Mouse (Mus musculus): Measurements from ENCODE around the gene Foxp1. TPM values are rescaled to one million over a fixed set of nuclear protein-coding genes. Genes with fewer than 3 reads are reported as not detected.

Gene Foxp1
- polyA plus RNA-seq, 1 experiment from 2014 or later, result 190 TPM

- ATAC-seq (ENCODE audit: insufficient number of reproducible peaks, insufficient read depth, low FRiP score, low read depth), result no peak
- H3K36me3 ChIP-seq (ENCODE audit: control insufficient read depth, insufficient read depth, low read length), result no peaks in the 10 kb centered on the region
- H3K9me3 ChIP-seq (ENCODE audit: control insufficient read depth, low read depth, low read length), result no peaks in the 10 kb centered on the region
- H3K4me1 ChIP-seq (ENCODE audit: control insufficient read depth, insufficient read depth, low read length), result peaks cover 25% of the 10 kb centered on the region; the same call in 1 of the 2 replicates
- WGBS, result 76% methylated on average over 5 of the region's 5 CpGs
- H3K27me3 ChIP-seq (ENCODE audit: control insufficient read depth, insufficient read depth, low read length), result no peaks in the 10 kb centered on the region
- H3K4me3 ChIP-seq (ENCODE audit: low read depth, low read length), result no peak overlapping the region
- H3K4me2 ChIP-seq (replicated peaks; ENCODE audit: low read depth, low read length), result no peak overlapping the region
- H3K9ac ChIP-seq (replicated peaks; ENCODE audit: low read depth, low read length), result no peak overlapping the region
- no peak overlapping the region for H3K27ac ChIP-seq (ENCODE audit: low read length)
These were observed 142.4 kb downstream of the Foxp1 start for GRCm38 (mm10) chr6:99380146-99380545.

DNA sequence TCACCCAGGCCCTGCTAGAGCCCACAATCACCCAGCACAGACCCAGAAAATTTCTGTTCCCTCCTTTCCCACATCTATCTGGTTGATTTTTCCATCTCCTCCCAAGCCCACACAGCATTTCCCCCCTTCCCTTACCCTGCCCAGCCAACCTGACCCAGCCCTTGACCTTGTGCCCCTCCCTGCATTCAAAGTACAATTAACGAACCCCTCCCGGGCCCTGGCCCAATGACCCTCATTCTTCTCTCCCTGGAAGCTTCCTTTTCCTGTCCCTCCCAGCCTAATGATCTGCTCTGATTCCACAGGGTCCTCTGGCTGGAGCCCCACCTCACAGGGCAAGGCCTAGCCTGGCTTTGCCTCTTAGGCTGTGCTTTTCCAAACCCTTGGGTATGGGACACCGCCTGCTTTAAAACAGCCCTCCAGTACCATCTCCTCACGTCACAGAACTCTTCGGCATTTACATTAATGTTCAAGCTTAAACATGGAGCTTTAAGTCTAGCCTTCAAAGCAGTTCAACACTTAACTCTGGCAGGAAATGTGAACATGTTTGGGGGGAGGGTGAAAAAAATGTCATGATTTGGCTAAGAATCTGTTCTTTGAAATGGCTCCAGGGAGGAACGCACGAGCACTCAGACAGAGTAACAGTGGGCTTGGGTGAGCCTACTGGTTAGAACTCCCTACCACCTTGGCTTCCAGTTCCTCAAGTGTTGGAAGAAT lies 143.4 kb downstream of the Foxp1 start:
- Histone ChIP-seq H3K9me3 (ENCODE audit: control insufficient read depth, low read depth, low read length) (no peaks in the 10 kb centered on the region), H3K27me3 (ENCODE audit: control insufficient read depth, insufficient read depth, low read length) (no peaks in the 10 kb centered on the region), H3K4me2 (replicated peaks; ENCODE audit: low read depth, low read length) (no peak overlapping the region), H3K4me3 (ENCODE audit: low read depth, low read length) (no peak overlapping the region), H3K9ac (replicated peaks; ENCODE audit: low read depth, low read length) (no peak overlapping the region), H3K36me3 (ENCODE audit: control insufficient read depth, insufficient read depth, low read length) (no peaks in the 10 kb centered on the region), H3K4me1 (ENCODE audit: control insufficient read depth, insufficient read depth, low read length) (peaks cover 25% of the 10 kb centered on the region; the same call in 1 of the 2 replicates), H3K27ac (ENCODE audit: low read length) (0 out of 2 replicates have a peak overlapping the region, but pooled peaks have one; percentile 6)
- ATAC-seq (ENCODE audit: insufficient number of reproducible peaks, insufficient read depth, low FRiP score, low read depth), result no peak
- 66% methylated on average over 7 of the region's 7 CpGs for WGBS

DNA sequence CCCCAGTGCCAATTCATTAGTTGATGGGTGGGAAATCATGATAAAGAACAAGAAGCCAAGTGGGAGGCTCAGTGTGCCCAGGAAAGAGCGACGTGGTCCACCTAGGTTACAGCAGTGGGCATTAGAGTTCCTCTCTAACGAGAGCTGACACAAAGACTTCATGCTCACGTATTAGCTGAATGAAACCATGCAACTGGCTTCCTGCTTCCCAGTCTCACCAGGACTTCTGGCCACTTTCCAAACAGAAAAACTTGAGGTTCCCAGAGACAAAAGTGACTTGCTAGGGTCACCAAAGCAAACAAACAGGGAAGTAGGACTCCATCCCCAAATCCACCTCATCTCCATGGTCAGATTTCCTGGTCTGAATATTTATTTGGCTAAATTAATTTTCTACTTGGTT lies 144.8 kb downstream of the Foxp1 start:
- Histone ChIP-seq H3K4me2 (replicated peaks; ENCODE audit: low read depth, low read length) (no peak overlapping the region), H3K4me1 (ENCODE audit: control insufficient read depth, insufficient read depth, low read length) (peaks cover 25% of the 10 kb centered on the region; the same call in 1 of the 2 replicates), H3K27me3 (ENCODE audit: control insufficient read depth, insufficient read depth, low read length) (no peaks in the 10 kb centered on the region), H3K36me3 (ENCODE audit: control insufficient read depth, insufficient read depth, low read length) (no peaks in the 10 kb centered on the region), H3K27ac (ENCODE audit: low read length) (no peak overlapping the region), H3K4me3 (ENCODE audit: low read depth, low read length) (no peak overlapping the region), H3K9ac (replicated peaks; ENCODE audit: low read depth, low read length) (no peak overlapping the region), H3K9me3 (ENCODE audit: control insufficient read depth, low read depth, low read length) (no peaks in the 10 kb centered on the region)
- no peak for ATAC-seq (ENCODE audit: insufficient number of reproducible peaks, insufficient read depth, low FRiP score, low read depth)
- 70% methylated on average over 4 of the region's 4 CpGs for WGBS

DNA sequence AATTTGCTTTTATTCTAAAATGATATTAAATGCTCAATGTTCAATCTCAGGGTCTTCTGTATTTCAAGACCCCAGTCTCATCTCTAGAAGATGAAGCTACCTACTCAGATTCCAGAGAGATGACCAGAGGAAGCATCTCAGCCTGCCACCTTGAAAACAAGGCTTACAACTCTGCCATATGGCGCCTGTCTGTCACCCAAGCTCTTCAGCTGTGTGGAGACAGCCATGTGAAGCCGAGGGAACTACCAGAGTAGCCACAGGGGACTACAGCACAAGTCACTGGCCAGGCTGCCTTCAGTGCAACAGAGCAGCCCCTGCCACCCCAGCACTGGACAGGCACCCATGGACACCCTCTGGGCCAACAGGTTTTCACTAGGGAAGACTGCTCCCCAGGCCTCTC lies 145.4 kb downstream of the Foxp1 start:
- Histone ChIP-seq H3K4me3 (ENCODE audit: low read depth, low read length) (no peak overlapping the region), H3K9ac (replicated peaks; ENCODE audit: low read depth, low read length) (no peak overlapping the region), H3K9me3 (ENCODE audit: control insufficient read depth, low read depth, low read length) (no peaks in the 10 kb centered on the region), H3K27me3 (ENCODE audit: control insufficient read depth, insufficient read depth, low read length) (no peaks in the 10 kb centered on the region), H3K27ac (ENCODE audit: low read length) (no peak overlapping the region), H3K4me2 (replicated peaks; ENCODE audit: low read depth, low read length) (no peak overlapping the region), H3K4me1 (ENCODE audit: control insufficient read depth, insufficient read depth, low read length) (peaks cover 25% of the 10 kb centered on the region; the same call in 1 of the 2 replicates), H3K36me3 (ENCODE audit: control insufficient read depth, insufficient read depth, low read length) (no peaks in the 10 kb centered on the region)
- no peak for ATAC-seq (ENCODE audit: insufficient number of reproducible peaks, insufficient read depth, low FRiP score, low read depth)
- WGBS, result 58% methylated on average over 2 of the region's 2 CpGs

DNA sequence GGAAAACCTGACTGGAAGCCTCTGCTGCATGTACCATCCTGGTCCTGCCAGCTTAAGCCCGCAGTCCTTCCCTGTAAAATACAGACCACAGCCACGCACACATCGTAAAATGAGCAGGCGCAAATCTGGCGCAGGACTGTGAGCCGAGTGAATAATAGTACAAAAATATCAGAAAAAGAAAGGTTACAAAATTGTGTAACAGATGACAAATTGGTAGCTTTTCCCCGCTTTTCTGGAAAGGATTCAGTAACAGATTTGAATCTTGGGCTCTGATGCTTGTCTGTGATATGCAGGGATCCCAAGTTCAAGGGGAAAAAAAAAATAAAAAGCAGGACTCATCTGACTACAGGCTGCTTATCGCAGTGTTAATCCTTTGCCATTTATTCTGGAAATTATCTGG lies 145.8 kb downstream of the Foxp1 start:
- Histone ChIP-seq H3K9me3 (ENCODE audit: control insufficient read depth, low read depth, low read length) (no peaks in the 10 kb centered on the region), H3K27ac (ENCODE audit: low read length) (no peak overlapping the region), H3K4me1 (ENCODE audit: control insufficient read depth, insufficient read depth, low read length) (peaks cover 25% of the 10 kb centered on the region; the same call in 1 of the 2 replicates), H3K36me3 (ENCODE audit: control insufficient read depth, insufficient read depth, low read length) (no peaks in the 10 kb centered on the region), H3K9ac (replicated peaks; ENCODE audit: low read depth, low read length) (no peak overlapping the region), H3K27me3 (ENCODE audit: control insufficient read depth, insufficient read depth, low read length) (no peaks in the 10 kb centered on the region), H3K4me2 (replicated peaks; ENCODE audit: low read depth, low read length) (no peak overlapping the region), H3K4me3 (ENCODE audit: low read depth, low read length) (no peak overlapping the region)
- ATAC-seq (ENCODE audit: insufficient number of reproducible peaks, insufficient read depth, low FRiP score, low read depth), result no peak
- WGBS, result 76% methylated on average over 8 of the region's 8 CpGs

DNA sequence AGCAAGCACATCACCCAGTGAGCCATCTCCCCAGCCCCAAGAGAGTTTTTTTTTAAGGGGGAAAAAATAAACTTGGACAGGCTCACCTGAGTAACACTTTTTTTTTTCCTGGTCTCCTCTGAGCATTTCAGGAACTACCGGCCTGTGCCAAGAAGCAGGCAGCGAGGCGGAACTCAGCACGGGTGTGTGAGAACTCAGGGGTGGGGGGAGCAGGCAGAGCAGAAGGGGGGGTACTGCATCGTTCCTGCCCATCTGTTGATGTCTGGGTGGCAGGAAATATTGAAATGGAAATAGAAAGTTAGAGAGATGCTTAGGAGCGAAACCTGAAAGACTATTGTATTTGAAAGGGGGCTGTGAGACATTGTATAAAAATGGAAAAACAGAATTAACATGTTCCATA lies 146.7 kb downstream of the Foxp1 start:
- Histone ChIP-seq H3K27me3 (ENCODE audit: control insufficient read depth, insufficient read depth, low read length) (no peaks in the 10 kb centered on the region), H3K4me2 (replicated peaks; ENCODE audit: low read depth, low read length) (no peak overlapping the region), H3K4me1 (ENCODE audit: control insufficient read depth, insufficient read depth, low read length) (peaks cover 25% of the 10 kb centered on the region; the same call in 1 of the 2 replicates), H3K9me3 (ENCODE audit: control insufficient read depth, low read depth, low read length) (no peaks in the 10 kb centered on the region), H3K9ac (replicated peaks; ENCODE audit: low read depth, low read length) (no peak overlapping the region), H3K4me3 (ENCODE audit: low read depth, low read length) (no peak overlapping the region), H3K27ac (ENCODE audit: low read length) (peak overlapping the region; percentile 35; the same call in 1 of the 2 replicates), H3K36me3 (ENCODE audit: control insufficient read depth, insufficient read depth, low read length) (no peaks in the 10 kb centered on the region)
- ATAC-seq (ENCODE audit: insufficient number of reproducible peaks, insufficient read depth, low FRiP score, low read depth), result no peak
- 66% methylated on average over 6 of the region's 6 CpGs for WGBS

GRCm38 (mm10) chr6:99375376-99375775 lies 147.1 kb downstream of the Foxp1 start:
- H3K9ac ChIP-seq (replicated peaks; ENCODE audit: low read depth, low read length), result no peak overlapping the region
- H3K27me3 ChIP-seq (ENCODE audit: control insufficient read depth, insufficient read depth, low read length), result no peaks in the 10 kb centered on the region
- no peak overlapping the region for H3K4me3 ChIP-seq (ENCODE audit: low read depth, low read length)
- no peak overlapping the region for H3K4me2 ChIP-seq (replicated peaks; ENCODE audit: low read depth, low read length)
- no peaks in the 10 kb centered on the region for H3K36me3 ChIP-seq (ENCODE audit: control insufficient read depth, insufficient read depth, low read length)
- peaks cover 25% of the 10 kb centered on the region; the same call in 1 of the 2 replicates for H3K4me1 ChIP-seq (ENCODE audit: control insufficient read depth, insufficient read depth, low read length)
- peak overlapping the region; percentile 35; the same call in 1 of the 2 replicates for H3K27ac ChIP-seq (ENCODE audit: low read length)
- 60% methylated on average over 4 of the region's 4 CpGs for WGBS
- H3K9me3 ChIP-seq (ENCODE audit: control insufficient read depth, low read depth, low read length), result no peaks in the 10 kb centered on the region
- ATAC-seq (ENCODE audit: insufficient number of reproducible peaks, insufficient read depth, low FRiP score, low read depth), result no peak

DNA sequence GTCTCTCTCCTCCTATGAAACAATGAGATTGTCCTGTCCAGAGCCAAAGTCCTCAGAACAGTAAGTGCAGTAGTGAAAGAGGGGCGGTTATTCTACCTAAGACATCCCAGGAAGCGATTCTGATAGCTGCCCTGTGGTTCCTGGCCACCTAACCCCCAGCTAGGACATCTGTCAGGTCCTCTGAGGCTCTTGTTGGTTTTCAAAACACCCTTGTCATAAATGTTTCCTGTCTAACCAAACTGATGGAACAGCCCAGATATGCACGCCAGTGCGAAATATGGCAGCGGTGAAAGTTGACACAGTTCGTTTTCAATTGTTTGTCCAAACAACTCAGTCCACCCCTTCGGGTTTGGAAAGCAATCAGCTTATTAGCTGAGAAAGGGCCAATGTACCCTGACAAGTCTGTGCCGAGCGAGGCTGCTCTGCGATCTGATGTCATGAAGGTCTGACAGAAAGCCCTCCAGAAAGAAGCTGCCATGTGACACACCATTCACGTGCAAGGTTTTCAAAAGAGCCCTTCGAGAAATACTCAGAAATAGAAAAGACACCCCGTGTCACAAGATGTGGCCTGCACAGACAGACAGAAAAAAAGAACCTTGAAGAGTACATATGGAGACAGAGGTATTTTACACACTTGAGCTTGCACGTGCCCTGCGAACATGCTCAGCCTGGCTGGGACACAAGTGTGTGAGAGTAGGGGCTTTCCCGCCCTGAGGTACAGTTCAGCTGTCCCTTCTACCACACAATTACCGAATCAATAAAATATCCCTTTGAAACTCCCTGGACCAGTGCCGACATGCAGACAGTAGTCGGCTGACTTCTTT lies 147.9 kb downstream of the Foxp1 start:
- Histone ChIP-seq H3K27ac (ENCODE audit: low read length) (no peak overlapping the region), H3K4me1 (ENCODE audit: control insufficient read depth, insufficient read depth, low read length) (peaks cover 25% of the 10 kb centered on the region; the same call in 1 of the 2 replicates), H3K9ac (replicated peaks; ENCODE audit: low read depth, low read length) (no peak overlapping the region), H3K4me3 (ENCODE audit: low read depth, low read length) (no peak overlapping the region), H3K36me3 (ENCODE audit: control insufficient read depth, insufficient read depth, low read length) (no peaks in the 10 kb centered on the region), H3K4me2 (replicated peaks; ENCODE audit: low read depth, low read length) (no peak overlapping the region), H3K9me3 (ENCODE audit: control insufficient read depth, low read depth, low read length) (no peaks in the 10 kb centered on the region), H3K27me3 (ENCODE audit: control insufficient read depth, insufficient read depth, low read length) (no peaks in the 10 kb centered on the region)
- ATAC-seq (ENCODE audit: insufficient number of reproducible peaks, insufficient read depth, low FRiP score, low read depth), result no peak
- 59% methylated on average over 19 of the region's 19 CpGs for WGBS

Measured in stomach, embryonic 14.5 days (tissue).